Comparison of ENCODE assay signal across 8 mouse cellular contexts in genomic region chr9:31279885-31280365, GRCm38 (mm10). TPM values are rescaled to one million over a fixed set of nuclear protein-coding genes. Genes with fewer than 3 reads are reported as not detected.
DNase-seq lines count a peak whose midpoint lies in the region; ATAC-seq lines count a peak whose summit lies in the region.

No protein-coding gene starts in this region.

- peak overlapping the region; percentile 91 for H3K4me3 ChIP-seq in forebrain, embryonic 10.5 days
- H3K4me3 ChIP-seq in macrophage (ENCODE audit: inconsistent target) = peak overlapping the region; percentile 46
- peak overlapping the region; percentile 79 for H3K4me3 ChIP-seq in stomach, embryonic 14.5 days (ENCODE audit: low read depth, low read length)

- no peaks in the 10 kb centered on the region for H3K36me3 ChIP-seq in forebrain, embryonic 10.5 days (replicated peaks)
- no peaks in the 10 kb centered on the region for H3K36me3 ChIP-seq in macrophage (ENCODE audit: inconsistent target)
- no peaks in the 10 kb centered on the region for H3K36me3 ChIP-seq in stomach, embryonic 14.5 days (ENCODE audit: control insufficient read depth, insufficient read depth, low read length)

- H3K4me2 ChIP-seq in stomach, embryonic 14.5 days (replicated peaks; ENCODE audit: low read depth, low read length) = peak overlapping the region; percentile 65

- peak; percentile 89 for DNase-seq in heart, adult 8-10 months (ENCODE audit: low spot score)
- no peak for DNase-seq in heart, postnatal 25 days (ENCODE audit: low spot score)
- peak; percentile 86 for DNase-seq in Muller cell, postnatal 12 days (ENCODE audit: inconsistent ontology term)
- peak; percentile 91 for DNase-seq in forebrain, embryonic 10.5 days (ENCODE audit: extremely low spot score, low spot score)
- peak; percentile 88 for DNase-seq in kidney, postnatal 10 days
- no peak for DNase-seq in cerebellum, postnatal 10 days

- peak overlapping the region; percentile 100 for H3K27ac ChIP-seq in forebrain, embryonic 10.5 days
- peak overlapping the region; percentile 96 for H3K27ac ChIP-seq in macrophage
- peak overlapping the region; percentile 98 for H3K27ac ChIP-seq in stomach, embryonic 14.5 days (ENCODE audit: low read length)

- WGBS in forebrain, embryonic 10.5 days = under 1% methylated on average over 25 of the region's 25 CpGs
- WGBS in macrophage (ENCODE audit: missing documents) = 0% methylated on average over 25 of the region's 25 CpGs
- under 1% methylated on average over 25 of the region's 25 CpGs for WGBS in stomach, embryonic 14.5 days

- no peaks in the 10 kb centered on the region for H3K9me3 ChIP-seq in forebrain, embryonic 10.5 days
- H3K9me3 ChIP-seq in stomach, embryonic 14.5 days (ENCODE audit: control insufficient read depth, low read depth, low read length) = no peaks in the 10 kb centered on the region

- intact Hi-C loops in heart, postnatal 25 days (cut with DNase I) = loop anchor here (2.0 to 5.0 kb wide), 4 partner anchors 25 to 128 kb away; no protein-coding TSS in a partner anchor

- H3K4me1 ChIP-seq in forebrain, embryonic 10.5 days = peaks cover 30% of the 10 kb centered on the region
- peaks cover 7% of the 10 kb centered on the region; the same call in 1 of the 2 replicates for H3K4me1 ChIP-seq in stomach, embryonic 14.5 days (ENCODE audit: control insufficient read depth, insufficient read depth, low read length)

- H3K79me2 ChIP-seq in macrophage (ENCODE audit: inconsistent target) = peaks cover 29% of the 10 kb centered on the region

- ATAC-seq in stomach, embryonic 14.5 days (ENCODE audit: insufficient number of reproducible peaks, insufficient read depth, low FRiP score, low read depth) = peak; percentile 82

- no peaks in the 10 kb centered on the region for H3K27me3 ChIP-seq in forebrain, embryonic 10.5 days (ENCODE audit: poor library complexity, severe bottlenecking)
- H3K27me3 ChIP-seq in stomach, embryonic 14.5 days (ENCODE audit: control insufficient read depth, insufficient read depth, low read length) = no peaks in the 10 kb centered on the region

- peak overlapping the region; percentile 97 for H3K9ac ChIP-seq in stomach, embryonic 14.5 days (replicated peaks; ENCODE audit: low read depth, low read length)

RNA-seq across cellular contexts. Expression of gene Prdm10, which starts 0.4 kb away (rescaled TPM):
- total RNA-seq in heart, adult 8-10 months (2022) = 1 to 10 TPM; 4.4 to 6.2 (median 5.2) TPM
- 1 to 10 TPM; 5.1 to 5.4 TPM for total RNA-seq in heart, postnatal 25 days (2021)
- 8.2 and 8.9 TPM in 2 replicates for polyA plus RNA-seq in forebrain, embryonic 10.5 days (2016; fragmentation: Nextera tagmentation; extraction: Ambion mirVana)
- total RNA-seq in macrophage (2018; cell fraction: chromatin; rRNA removed) = 10 to 100 TPM; 19.3 to 50.8 (median 36.7) TPM
- total RNA-seq in macrophage (2018; cell fraction: cytosol; rRNA removed) = 1 to 10 TPM; 2.6 to 8.6 (median 6.5) TPM
- total RNA-seq in macrophage (2018; cell fraction: nucleus; rRNA removed) = 10 to 100 TPM; 11.3 to 32.5 (median 21.8) TPM
- polyA plus RNA-seq in macrophage (2018) = 4.1 to 4.7 TPM (median 4.6 TPM) in 3 replicates
- 7.1 and 7.8 TPM in 2 replicates for polyA plus RNA-seq in stomach, embryonic 14.5 days (2014; fragmentation: Nextera tagmentation; extraction: Ambion mirVana)

Comparison
In these comparisons a context has a peak if more than half of its experiments do, and no peak if none do; other contexts are left out.
1. DNase-seq: peak in heart, adult 8-10 months (single experiment), Muller cell, postnatal 12 days (single experiment), forebrain, embryonic 10.5 days (single experiment) and kidney, postnatal 10 days (single experiment); none in heart, postnatal 25 days (single experiment) and cerebellum, postnatal 10 days (0 of 2).
2. Peak in every context shown above with its lines, with median percentiles within 50 percentile points of each other: H3K27ac ChIP-seq and H3K4me3 ChIP-seq.